Mouse (Mus musculus) 3T3-L1 (cell line): ENCODE measurements at regions not wholly inside any gene's neighbourhood (a gene's known extent, or its start where the extent isn't known, plus 50 kb on each side); places are given as distances from the start of the nearest gene placed in this dataset.

Source experiments
- DNase-seq: peaks from one replicate; pipeline ENCODE4 v3.0.0-alpha.2; 2015; ENCODE audit warnings: low read depth, low spot score

- no peak for DNase-seq
These were observed 391.2 kb upstream of the Tyrp1 start for GRCm38 (mm10) chr4:80442711-80443110.

GRCm38 (mm10) chr4:80463615-80464014, 370.3 kb upstream of the Tyrp1 start:
- DNase-seq = no peak

- no peak for DNase-seq
These were observed 358.0 kb upstream of the Tyrp1 start for GRCm38 (mm10) chr4:80475736-80476478.

- no peak for DNase-seq
These were observed 318.8 kb upstream of the Tyrp1 start for GRCm38 (mm10) chr4:80515087-80515486.

GRCm38 (mm10) chr4:80517476-80518285, 316.2 kb upstream of the Tyrp1 start:
- DNase-seq = peak; percentile 66

- DNase-seq = no peak
These were observed 315.3 kb upstream of the Tyrp1 start for GRCm38 (mm10) chr4:80518589-80518988.

GRCm38 (mm10) chr4:80539854-80540253, 294.1 kb upstream of the Tyrp1 start:
- DNase-seq = no peak

- DNase-seq = no peak
These were observed 288.8 kb upstream of the Tyrp1 start for GRCm38 (mm10) chr4:80545086-80545485.

- DNase-seq = no peak
These were observed 244.5 kb upstream of the Tyrp1 start for GRCm38 (mm10) chr4:80589438-80589837.

- no peak for DNase-seq
These were observed 205.7 kb upstream of the Tyrp1 start for GRCm38 (mm10) chr4:80628271-80628670.

- no peak for DNase-seq
These were observed 204.7 kb upstream of the Tyrp1 start for GRCm38 (mm10) chr4:80629251-80629650.

- DNase-seq = no peak
These were observed 203.7 kb upstream of the Tyrp1 start for GRCm38 (mm10) chr4:80630260-80630659.

- no peak for DNase-seq
These were observed 202.9 kb upstream of the Tyrp1 start for GRCm38 (mm10) chr4:80631041-80631440.

- DNase-seq = no peak
These were observed 202.5 kb upstream of the Tyrp1 start for GRCm38 (mm10) chr4:80631441-80631840.

GRCm38 (mm10) chr4:80638381-80638780, 195.5 kb upstream of the Tyrp1 start:
- no peak for DNase-seq
